Mouse (Mus musculus) layer of hippocampus, adult 11-12 months (tissue): ENCODE measurements around the gene Ntf3.
A peak's percentile ranks its signal among the peaks of the same experiment; 100 is the strongest.

ENCODE experiments used
- DNase-seq: peaks from one replicate; pipeline ENCODE4 v3.0.0; 2022; ENCODE audit warnings: low spot score

Gene Ntf3

GRCm38 (mm10) chr6:126159279-126160066 lies 7.2 kb downstream of the Ntf3 start:
- DNase-seq: no peak

DNA sequence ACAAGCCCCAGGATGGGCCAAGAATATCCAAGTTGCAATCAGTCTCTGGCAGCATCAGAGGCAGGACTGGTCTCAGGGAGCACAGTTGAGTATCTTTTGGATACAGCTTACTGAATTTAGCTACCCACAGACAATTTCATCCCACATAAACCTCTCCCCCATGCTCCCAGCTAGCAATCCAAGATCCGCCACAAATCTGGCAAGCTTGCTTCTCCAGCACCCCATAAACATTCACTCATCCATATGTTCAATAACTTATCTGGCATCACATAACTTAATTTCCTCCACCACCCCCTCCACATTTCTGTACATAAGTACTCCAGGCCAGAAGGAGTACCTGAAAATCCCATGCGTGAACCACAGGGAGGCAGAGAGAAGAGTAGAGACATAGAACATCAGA lies 10.8 kb downstream of the Ntf3 start:
- peak; percentile 13 for DNase-seq

GRCm38 (mm10) chr6:126154372-126154982 lies 12.2 kb downstream of the Ntf3 start:
- peak; percentile 18 for DNase-seq

DNA sequence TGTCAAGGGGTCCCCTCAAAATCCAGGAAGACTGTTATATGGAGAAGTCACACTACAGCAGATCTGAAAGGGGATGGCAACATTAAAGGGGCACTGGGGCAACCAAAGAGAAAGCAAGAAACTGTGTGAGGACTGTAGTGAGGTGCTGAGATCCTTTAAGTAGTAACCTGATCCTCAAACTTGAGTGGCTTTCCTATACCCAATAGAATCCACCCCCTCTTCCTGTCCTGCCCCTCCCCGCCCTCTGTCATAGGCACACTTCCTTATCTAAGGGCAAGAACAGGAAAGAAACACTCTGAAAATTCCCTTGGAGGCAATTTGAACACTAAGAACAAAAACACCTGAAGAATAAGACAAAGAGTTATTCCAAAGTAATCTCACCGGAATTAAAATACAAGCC lies 13.6 kb downstream of the Ntf3 start:
- DNase-seq: no peak

DNA sequence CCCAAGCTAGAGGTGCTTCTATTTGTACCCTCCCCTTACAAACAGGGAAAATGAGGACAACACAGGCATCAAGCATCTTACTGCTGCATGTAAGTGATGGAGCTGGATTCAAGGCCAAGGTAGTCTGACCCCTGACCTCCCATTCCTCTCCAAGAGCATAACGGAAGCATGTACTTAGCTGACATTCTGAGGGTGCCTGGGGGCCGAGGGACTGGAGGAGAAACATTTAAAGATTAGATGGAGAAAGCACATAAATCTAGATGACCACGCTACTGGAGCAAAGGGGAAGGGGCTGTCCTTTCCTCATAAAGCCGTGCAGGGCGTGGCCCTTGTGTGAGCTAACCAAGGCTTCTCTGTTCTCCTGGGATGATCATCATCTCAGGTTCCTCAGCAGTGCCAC lies 23.1 kb downstream of the Ntf3 start:
- no peak for DNase-seq

DNA sequence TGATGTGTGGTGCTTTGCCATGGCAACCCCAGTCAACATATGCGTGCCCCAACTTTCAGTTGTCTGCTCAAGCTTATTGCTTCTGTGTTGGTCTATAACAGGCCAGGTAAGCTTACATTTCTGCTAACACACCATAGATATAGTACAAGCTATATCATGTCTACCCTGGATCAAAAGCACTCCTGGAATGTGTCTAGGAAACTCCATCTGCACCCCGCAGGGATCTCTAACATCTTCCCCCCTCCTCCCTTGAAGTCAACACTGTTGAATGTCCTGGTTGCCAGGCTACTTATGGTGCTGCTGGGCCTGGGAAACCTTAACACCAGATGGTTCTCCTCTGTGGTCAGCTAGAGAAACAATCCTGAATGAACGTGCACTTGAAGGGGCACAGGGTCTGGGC lies 24.0 kb downstream of the Ntf3 start:
- peak; percentile 25 for DNase-seq

GRCm38 (mm10) chr6:126142021-126142554 lies 24.6 kb downstream of the Ntf3 start:
- no peak for DNase-seq

DNA sequence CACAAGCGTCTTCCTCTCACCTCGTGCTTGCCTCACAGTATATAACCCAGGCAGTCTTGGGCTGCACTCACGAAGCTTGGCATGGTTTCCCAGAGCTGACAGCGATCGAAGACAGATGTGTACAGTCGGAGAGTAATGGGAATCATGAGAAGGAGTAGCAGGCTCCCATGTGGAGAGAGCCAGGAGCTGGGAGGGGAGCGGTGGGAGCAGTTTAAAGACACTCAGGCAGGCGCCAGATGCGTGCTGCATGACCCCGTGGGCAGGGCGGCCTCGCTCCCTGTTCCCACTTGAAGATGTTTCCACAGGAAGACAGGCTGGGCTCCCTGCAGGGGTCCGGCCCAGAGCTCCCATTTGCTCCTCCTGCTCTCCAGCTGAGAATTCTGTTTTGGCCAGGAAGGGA lies 25.2 kb downstream of the Ntf3 start:
- no peak for DNase-seq

DNA sequence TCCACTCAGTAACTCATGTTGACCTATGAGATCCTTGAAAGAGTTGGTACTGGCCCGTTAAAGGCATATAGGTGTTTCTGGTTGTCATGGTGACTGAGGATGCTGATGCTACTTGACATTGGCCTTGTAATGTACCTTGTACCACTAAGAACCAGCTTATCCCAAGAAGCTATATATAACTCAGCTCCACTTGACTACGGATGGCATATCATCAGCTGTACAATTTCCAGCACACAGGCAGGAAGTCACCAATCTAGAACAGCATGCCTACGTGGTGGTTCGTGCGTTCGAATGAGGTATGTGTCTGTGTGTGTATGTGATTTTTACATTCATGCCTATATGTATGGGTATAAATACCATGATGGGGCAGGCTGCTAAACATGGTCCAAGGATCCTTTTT lies 25.7 kb downstream of the Ntf3 start:
- DNase-seq: no peak

GRCm38 (mm10) chr6:126140416-126140815 lies 26.3 kb downstream of the Ntf3 start:
- DNase-seq: no peak

GRCm38 (mm10) chr6:126134155-126134906 lies 32.4 kb downstream of the Ntf3 start:
- no peak for DNase-seq

DNA sequence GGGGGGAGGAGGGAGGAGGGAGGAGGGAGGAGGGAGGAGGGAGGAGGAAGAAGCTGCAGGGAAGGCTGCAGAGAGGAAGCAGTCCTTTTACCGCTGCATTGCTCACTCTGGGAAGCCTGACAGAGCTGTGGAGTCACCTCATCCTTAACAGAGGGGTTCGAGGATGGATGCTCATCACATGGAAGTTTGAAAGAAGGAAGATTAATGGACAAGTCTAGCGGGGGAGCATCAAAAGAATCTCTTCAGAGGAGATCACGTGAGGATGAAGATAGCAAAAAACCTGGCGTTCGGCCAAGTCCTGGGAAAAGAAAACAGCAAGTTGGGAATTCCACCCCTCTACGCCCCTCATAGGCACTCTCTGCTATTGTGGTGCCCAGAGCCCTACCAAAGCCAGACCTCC lies 38.5 kb downstream of the Ntf3 start:
- no peak for DNase-seq

GRCm38 (mm10) chr6:126118247-126118646 lies 48.5 kb downstream of the Ntf3 start:
- DNase-seq: no peak

- no peak for DNase-seq
Observed at GRCm38 (mm10) chr6:126117191-126117590, 49.5 kb downstream of the Ntf3 start.

GRCm38 (mm10) chr6:126114934-126115633 lies 51.6 kb downstream of the Ntf3 start:
- no peak for DNase-seq

DNA sequence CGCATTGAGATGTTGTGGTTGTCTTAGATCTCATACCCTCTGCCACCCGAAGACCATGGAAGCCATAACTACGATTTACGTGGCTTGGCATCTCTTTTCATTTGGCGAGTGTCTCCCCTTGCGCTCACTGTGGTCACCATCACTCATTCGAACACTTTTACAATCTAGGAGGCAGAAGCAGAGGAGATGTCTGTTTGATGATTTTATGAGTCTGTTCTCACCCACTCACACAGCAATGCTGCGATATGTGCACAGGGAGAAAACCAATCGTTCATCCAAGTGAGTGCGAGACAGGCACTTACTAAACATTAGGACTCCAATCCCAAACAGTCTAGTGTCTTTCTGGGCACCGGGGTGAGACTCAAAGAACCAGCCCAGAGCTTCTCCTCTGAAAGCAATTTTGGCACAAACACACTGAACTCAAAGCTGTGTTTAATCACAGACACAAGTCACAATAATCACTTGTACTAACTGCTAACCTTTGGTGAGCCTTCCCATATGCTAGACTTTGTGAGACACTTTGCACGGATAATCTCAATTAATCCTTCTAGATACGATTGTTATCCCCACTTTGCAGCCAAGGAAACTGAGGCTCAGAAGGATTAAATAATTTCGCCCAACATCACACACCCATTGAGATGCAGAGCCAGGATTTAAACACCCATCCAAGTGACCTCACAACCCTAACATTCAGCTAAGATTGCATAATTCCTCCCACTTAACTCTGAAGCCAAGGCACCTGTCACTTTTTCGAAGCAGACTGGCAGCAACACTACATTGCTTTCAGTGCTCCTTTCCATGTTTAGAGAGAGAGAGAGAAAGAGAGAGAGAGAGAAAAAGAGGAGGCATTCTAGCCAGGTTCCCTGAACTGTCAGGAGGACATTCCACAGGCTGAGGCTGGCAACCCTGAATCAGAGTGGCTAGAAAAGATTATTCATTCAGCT lies 55.5 kb downstream of the Ntf3 start:
- DNase-seq: no peak

- no peak for DNase-seq
Observed at GRCm38 (mm10) chr6:126109184-126109583, 57.5 kb downstream of the Ntf3 start.

- DNase-seq: no peak
Observed at GRCm38 (mm10) chr6:126108771-126109170, 57.9 kb downstream of the Ntf3 start.

GRCm38 (mm10) chr6:126107398-126107797 lies 59.3 kb downstream of the Ntf3 start:
- no peak for DNase-seq

GRCm38 (mm10) chr6:126106798-126107173 lies 59.9 kb downstream of the Ntf3 start:
- DNase-seq: no peak
